Mouse (Mus musculus) olfactory bulb, adult 2 months (tissue): Measurements from ENCODE around the gene Smg6.

Experiments
- CTCF ChIP-seq: fragments of 200-500 bp; IDR thresholded peaks from 2 replicates; pipeline ENCODE4 v1.5.1; 2012; ENCODE audit warnings: low read depth, mild to moderate bottlenecking, low read length, moderate library complexity; ENCODE audit not compliant: insufficient read depth
- POLR2A ChIP-seq: fragments of 200-500 bp; IDR thresholded peaks from 2 replicates; pipeline ENCODE4 v1.6.1; 2012; ENCODE audit warnings: mild to moderate bottlenecking, low read depth, low read length, moderate library complexity; ENCODE audit not compliant: insufficient read depth

DNA sequence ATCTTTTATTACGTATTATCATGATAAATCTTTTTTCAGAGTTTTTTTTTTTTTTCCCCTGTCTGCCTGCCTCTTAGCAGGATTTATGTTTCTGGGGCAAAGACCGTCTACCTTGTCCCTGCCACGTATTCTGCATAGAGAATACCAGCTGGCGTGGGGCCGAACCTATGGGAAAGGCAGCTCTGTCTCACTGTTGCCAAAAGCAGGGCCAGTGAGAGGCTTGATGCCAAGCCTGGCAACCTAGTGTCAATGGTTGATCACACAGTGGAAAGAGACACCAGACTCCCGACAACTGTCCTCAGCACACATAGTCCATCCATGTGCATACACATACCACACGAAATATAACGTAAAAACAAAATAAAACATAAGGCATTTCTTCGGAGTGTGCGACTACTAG lies 42.5 kb upstream of the Smg6 start:
- no peak for TF ChIP-seq CTCF
- no peak for TF ChIP-seq POLR2A
